Mouse (Mus musculus) c-Kit-positive CD71-negative TER-119-negative erythroid progenitor cells, embryonic 14.5 days (primary cell): ENCODE results near the gene Phpt1.

ENCODE experiments used
- DNase-seq: peaks from one replicate; pipeline ENCODE4 v3.0.0-alpha.2; 2013; ENCODE audit warnings: low read depth

The Phpt1 gene

DNA sequence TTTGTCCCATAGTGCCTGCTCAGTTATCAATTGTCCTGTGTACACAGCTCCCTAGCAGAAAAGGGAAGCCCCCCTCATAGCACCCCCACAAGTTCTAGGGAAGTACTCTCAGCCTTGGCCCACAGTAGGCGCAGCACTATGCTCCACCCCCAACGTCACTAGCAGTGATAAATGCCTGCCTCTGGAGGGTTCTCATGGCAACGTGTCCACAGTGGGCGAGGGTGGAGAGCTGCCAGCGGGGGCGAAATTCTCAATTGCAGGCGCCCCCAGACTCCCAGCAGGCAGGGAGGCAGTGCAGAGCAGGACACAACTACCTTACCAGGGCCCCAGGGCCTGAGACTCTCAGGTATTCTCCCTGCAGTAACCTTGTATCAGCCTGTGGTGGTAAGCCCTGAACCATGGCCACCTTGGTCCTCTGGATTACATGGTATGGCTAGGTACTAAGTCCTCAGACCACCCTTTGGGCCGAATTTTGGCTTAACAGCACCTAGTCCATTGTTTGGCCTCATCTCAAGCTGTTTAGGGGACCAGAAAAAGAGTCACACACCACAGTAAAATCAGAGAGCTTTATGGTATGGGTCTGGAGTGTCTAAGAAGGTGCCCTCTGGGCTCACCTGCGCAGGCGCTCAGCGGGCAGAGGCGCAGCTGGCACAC is 7.6 kb upstream of the Phpt1 start:
- no peak for DNase-seq

DNA sequence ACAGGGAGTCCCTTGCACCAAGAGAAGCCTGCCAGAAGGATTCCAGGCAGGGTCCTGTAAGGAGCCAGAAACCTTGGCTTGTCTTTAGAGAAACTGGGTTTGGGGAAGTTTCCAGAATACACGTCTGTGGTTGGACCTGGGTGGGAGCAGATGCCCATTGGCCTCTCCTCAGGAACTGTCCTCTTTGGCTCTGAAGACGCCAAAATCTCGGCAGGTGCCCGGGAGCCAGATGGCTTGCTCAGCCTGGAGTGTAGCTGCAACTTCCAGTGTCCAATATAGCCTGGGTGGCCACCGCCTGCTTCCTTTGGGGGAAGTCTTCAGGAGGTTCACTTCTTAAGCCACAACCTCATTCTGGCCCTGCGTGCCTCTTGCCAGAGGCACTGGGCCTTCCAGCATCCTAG is 6.9 kb upstream of the Phpt1 start:
- no peak for DNase-seq

DNA sequence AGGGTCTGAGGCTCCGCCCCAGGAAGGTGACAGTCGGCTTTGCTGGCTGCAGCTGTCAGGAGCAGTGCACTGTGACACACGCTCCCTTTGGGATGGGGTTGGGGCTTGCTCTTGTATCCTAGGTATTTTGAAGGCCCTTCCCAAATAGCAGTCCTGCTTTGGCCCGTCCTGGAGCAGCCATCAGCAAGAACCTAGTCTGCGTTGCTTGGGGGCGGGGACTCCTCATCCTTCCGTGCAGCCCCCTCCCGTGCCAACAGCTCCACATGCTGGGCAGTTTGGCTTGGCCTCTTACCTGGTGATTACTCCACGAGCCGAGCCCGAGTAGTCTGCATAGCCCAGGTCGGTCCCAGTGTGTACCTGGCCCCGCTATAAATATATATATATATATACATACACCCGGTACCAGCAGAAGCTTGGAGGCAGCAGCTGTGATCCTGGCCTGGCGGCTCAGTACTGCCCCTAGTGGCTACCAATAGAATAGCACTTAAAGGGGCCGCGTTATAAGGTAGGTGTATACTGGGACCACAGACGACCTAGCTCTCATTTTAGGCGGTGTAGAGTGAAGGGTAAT is 6.4 kb upstream of the Phpt1 start, which contains the start of gene Ajm1:
Gene Ajm1, minus strand, starts transcription at position 464 of the 571 bp plus-strand sequence.
- DNase-seq, result no peak

DNA sequence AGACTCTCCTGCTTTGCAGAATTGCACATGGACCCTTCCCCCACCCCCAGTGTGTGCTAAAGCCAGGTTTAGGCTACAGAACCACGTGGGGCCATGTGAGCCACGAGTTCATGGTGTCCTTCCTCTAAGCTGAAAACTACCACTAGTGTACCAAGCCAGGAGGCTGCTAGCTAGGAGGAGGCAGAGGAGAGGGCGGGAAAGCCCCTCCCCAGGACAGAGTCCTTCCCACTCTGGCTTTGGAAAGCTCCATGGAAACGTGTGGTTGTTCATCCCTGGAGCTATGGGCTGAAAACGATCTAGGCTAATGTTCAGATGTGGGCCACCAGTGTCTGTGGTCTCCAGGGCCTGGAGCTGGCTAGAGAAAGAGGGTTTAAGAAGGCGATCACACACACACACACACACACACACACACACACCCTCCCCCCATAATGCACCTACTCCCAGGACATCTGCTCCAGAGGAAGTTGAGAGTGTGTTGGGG is 5.6 kb upstream of the Phpt1 start:
- no peak for DNase-seq

DNA sequence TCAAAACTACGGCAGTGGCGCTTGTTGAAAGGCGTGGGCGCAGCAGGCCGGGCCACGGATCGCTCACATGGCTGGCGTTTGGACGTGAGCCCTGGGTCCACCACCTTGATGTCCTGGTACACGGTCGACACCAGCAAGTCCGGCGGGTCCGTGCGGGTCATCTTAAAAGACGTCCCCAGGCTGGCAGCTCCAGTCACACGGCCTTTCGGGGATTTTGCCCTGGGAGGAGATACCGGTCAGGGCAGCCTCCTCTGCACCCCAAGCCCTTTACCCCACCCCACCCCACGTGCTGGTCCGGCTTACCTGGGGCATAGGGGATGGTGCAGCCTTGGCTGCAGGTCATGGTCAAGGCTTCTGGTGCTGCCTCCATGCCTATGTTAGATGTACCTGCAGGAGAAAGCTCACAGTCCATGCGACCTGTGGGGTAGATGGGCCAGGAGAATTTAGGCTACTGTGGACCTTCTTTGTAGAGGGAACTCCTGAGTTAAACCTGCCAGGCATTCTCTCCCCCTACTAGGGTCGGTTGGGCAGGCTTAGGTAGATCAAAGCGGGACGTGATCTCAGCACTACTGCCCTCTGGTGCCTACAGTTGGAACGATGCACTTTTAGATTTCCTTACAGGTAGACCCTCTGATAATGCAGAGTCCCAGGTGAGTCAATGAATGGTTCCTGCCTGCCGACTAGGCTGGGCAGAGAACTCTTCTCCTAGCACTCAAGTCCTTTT is 4.9 kb upstream of the Phpt1 start:
- DNase-seq, result no peak

DNA sequence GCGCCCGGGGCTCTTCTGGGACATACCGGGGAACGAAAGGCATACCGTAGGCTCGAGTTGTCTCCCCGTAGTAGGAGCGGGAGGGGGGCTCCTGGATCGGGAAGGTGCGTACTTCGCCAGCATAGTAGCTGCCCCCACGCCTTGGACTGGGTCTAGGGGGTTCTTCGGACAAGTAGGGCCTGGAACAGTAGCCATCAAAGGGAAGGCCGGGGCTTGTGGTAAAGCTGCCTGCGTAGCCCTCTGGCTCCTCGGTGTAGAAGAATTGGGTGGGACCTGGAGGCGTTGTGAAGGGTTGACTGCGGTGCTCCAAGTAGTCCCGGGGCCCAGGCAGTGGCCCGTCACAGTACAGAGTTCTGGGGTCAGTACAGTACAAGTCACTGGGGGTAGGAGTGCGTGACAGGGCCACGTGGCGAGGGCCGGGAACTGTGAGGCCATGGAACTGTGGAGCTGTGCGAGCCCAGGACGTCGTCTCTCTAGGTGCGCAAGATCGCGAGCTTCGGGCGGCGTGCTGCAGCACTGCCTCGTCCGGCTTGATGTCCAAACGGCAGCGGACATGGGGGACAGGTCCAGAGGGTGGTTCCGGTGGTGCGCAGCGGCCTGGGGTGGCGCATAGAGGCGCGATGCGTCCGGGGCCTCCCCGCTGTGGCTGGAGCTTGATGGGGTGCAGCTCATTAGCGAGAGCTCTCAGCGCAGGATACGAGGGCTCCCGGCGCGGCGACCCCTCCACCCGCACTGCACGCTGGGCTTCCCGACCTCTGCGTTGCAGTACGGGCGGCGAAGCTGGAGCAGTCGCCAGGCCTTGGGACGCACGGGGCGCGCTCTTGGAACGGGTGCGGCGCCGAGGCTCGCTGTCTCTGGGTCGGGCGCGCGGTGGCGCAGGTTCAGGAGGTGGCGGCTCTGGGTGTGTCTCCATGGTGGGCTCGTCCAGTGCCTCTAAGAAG is 4.0 kb upstream of the Phpt1 start:
- DNase-seq, result no peak

DNA sequence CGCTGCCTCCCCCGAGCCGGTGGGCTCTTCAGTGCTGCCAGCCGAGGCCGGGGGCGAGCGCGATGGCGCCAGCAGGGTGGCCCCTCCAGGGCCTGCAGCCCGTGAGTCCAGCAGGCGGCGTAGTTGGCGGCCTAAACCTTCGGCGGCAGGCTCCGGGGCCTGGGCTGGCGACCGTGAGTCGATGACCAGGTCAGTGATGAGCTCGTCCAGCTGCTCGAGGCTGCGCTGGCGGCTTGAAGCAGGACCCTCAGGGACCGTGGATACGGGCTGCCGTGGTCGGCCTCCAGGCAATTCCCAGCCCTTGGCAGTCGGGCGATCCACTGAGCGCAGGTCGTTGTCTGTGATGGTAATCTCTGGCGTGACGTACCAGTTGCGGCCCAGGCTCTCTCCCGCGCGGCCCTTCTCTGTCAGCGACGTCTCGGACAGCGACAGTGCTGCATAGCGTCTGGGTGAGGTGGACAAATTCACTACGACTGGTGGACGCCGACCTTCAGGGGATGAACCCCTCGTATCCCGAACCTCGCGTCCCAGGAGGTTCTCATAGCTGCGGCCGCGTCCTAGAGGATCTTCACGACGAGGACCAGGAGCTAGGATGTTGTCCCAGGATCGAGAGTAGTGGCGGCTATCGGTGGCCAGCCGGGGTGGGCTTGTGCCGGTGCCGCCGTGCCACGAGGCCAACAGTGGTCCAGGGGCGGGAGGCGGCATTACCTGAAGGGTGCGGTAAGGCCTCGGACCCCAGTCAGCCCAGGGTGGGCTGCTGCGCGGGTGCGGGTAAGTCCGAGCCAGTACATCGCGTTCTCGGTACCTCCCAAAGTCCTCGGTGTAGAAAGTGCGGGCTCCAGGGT is 3.1 kb upstream of the Phpt1 start:
- DNase-seq, result no peak

DNA sequence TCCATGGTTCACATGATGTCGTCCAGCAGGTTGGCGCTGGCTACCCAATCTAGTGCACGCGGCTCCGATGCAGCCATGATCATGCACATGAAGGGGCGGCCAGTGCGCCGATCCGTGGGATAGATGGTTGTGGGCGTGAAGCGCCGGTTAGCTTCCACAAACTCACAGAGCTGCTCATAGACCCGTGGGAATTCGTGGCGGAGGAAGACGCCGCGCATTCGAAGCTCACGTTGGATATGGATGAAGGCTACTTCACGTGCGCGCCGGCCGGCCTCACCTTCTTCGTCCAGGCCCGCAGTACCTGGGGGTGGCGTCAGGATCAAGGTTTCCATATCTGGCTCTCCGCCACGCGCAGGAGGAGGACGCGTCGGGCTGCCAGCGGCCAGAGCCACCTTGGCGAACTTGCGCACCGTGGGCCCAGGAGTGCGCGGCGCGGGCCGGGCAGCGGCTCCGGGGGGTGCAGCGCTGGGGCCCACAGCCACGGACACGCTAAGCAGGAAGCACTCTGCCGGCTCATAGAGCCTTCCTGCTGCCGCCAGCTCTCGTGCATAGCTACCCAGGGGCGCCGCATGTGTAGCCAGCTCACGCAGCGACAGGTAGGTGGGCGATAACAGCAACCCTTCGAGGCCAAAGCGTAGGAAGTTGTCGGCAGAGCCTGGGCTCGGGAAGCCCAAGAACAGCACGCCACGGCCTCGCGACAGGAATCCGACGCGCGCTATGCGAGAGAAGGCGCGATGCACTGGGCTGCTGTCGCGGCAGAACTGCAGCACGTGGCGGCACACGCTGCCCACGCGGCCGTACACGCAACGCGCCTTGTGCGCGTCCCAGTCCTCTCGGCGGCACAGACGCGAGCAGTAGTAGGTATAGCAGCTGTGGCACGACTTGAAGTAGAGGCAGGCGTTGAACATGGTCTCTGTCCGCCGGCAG is 2.2 kb upstream of the Phpt1 start:
- DNase-seq, result no peak

DNA sequence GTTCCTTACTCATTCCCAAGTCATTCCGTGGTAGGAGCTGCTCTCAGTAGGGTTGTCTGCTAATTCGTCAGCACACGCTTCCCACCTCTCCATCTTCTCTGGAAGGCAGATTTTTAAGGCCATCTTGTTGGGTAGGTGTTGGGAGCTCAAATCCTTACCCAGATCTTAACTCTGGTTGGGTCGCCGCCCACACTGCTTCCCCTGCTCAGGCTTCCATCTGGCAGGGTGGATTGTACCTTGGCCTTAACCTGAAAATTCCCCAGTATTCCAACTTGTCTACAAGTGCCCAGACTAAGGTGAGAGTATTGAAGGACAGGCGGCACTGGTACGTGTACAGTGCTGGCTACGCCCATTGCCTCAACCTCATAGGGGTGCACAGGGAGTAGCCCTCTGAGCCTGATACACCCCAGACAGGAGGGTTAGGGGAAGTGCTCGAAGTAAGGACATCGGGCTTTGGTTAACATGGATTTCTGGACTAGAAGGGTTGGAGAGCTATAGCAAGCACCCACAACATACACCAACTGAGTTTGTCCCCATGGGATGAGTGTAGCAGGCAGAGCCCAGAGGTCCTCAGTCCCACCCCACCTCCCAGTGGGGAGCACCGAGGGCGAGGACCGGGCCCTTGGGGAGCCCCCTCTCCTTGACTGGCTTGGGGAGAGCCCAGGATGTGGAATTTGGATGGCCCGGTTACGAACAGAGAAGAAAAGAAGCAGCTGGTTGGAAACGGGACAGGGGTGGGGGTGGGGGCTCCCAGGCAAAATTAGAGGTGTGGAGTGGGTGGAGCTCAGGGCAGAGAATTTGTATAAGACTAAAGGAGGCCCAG is 1.2 kb upstream of the Phpt1 start:
- no peak for DNase-seq

DNA sequence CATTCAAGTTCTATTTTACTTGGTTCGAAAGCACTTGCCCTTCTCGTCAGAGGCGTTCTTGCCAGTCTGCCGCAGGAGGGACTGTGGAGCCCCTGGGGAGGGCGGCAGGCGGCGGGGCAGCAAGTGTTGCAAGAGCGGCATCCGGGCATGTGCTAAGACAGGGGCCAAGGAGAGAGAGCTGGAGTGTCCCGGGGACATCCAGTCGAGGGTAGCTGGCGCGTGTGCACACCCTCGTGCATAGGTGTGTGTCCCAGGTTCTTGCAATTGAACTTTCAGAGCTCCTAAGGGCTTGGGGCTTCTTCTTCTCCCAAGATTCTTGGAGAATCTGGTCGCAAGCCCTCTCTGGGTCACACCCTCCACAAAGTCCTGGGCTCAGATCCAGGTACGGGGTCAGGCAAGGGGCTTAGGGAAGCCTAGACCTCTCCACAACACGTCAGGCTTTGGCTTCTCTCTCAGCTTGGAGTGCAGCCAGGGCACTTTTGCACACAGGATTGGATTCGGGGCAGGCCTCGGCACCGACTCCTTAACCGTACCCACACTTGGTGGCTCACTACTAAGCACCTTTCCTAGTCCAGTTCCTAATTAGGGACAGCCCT is 506 bp upstream of the Phpt1 start:
- no peak for DNase-seq

DNA sequence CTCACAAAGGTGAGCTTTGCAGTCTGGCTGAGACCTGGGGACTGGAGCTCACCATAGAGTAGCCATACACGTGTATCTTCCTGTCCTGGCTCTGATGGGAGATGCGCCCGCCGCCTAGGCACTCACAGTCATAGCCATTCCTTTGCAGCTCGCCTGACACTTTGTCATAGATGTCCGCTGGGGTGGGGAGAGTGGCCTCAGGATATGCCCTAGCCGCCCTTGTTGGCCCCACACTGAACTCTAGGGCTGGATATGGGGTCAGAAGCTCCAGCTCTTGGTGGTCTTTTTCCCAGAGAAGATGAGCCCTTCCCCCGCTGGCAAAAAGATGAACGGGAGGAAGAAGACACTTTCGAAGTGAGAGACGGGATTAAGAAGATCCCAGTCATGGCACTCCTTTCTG is 888 bp downstream of the Phpt1 start:
- no peak for DNase-seq

DNA sequence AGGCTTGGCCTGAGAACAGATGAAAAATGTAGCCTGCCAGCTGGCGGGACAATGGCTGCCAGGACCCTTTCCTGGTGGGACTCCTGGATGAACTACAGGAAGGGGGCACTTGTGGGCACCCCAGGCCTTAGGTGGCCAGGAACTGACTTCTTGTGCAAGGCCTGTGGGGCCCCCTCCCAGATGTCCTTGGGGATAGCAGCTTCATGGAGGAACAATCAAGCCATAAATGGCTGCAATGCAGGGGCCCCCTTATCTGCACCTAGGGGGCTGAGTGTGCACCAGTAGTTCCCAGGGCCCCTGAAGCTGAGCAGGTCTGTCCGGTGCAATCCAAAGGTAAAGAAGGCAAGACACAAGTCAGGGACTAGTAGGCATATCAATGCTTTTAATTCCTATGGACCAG is 2.0 kb downstream of the Phpt1 start:
- no peak for DNase-seq

DNA sequence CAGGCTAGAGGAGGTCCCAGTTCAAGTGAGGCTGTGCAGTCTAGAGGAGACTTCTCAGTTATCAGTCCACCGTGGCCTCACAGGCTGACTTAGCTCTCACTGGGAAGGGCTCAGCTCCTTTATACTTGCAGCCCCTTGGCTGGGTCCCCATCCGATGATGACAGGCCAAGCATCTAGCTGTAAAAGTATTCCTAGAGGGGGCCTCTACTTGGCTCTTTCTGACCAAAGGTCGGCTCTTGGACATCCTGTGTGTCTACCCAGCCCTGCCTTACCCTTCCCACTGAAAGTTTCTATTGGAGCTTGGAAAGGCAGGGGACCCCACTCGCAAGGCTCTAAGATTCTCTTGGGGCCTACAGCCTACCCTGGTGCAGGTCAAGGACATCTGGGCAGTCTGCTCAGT is 3.8 kb downstream of the Phpt1 start:
- DNase-seq, result no peak

DNA sequence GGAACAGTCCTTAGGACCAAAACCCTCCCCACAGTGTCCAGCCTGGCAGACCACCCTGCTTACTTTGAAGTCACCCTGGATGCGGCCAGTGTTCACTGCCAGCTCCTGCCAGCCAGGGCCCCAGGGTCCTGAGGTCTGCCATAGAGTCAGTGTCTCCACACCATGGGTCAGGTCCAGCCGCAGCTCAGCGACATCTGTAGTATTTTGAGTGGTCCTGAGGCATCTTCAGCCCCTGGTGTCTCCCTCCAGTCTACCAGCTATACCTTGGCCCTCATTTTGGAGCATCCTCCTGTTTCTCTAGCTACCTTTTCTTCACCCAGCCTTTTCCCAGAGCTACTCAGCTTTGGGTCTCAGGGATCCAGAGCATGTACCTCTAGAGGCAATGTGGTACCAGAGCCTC is 5.7 kb downstream of the Phpt1 start:
- no peak for DNase-seq

DNA sequence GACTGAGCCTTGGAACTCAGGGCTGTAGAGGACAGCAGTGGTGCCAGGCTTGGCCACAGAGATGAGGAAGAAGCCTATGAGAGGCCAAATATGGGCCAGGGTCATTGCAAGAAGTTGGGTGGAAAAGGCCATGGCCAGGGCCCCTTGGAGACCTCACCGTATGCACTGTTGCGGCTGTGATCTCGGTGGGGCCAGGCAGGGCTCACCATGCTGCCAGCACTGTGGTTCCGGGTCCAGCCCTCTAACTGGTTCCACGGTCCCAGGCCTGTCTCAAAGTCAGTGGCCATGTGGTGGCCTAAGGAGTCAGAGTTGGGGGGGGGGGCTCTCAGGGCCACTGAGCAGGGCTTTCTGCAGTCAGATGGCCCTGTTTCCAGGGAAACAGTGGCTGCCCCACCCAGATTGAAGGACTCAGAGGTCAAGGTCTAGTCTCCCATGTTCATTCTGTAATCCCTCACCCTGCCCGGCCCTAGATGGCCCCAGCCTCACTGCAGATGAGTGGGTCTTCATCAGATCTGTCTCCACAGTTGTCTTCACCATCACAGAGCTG is 6.5 kb downstream of the Phpt1 start:
- no peak for DNase-seq

DNA sequence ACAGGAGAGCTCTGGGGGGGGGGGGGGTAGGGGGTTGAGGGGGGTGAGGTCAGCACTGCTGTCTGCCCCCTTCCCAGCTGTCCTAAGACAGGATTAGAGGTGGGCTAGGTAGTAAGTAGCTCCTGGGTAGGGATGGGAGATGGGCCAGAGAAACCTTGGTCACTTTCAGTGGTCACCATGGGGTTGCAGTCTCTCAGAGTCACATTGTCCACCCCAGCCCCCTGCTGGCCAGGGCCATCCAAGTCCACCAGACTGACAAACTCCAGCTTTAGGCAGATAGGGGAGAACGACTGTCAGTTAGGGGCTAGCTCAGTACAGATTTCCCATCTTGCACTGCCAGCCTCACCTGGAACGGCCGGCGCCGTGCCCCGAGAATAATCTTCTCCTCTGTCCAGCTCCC is 8.5 kb downstream of the Phpt1 start:
- DNase-seq, result no peak

DNA sequence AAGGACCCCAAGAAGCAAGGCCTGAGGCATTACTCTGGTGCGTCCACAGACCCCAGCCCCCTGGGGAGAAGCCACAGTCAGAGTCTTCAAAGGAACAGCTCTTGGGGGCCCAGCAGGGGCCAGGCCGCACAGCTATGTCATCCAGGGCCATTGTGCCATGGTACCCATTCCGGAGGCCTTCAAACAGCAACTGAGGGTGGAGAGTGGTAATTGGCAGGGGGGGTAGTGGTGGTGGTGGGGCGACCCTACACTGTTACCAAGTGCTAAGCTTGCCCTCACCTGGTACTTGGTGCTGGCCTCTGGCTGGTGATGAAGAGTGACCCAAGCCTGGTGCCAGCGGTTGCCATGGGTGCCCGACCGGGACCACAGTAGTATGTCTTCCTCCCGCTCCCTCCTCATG is 9.3 kb downstream of the Phpt1 start:
- no peak for DNase-seq

DNA sequence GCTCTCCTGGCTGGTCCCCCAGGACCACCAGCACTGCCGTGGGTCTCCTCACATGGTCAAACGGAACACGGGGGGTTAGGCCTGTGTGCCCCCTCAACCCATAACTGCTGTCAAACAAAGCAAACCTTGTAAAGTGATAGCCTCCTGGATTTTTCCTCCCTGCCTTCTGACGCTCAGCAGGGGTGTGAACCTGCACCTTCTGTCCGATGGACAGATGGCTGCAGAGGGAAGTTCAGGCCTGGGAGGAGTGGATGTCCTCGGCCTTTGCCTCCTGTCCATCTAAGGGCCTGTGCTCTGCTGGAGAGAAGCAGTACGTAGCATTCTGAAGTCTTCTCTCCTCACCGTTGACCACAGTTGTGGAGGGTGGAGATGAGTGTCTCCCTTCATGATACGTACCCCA is 13.1 kb downstream of the Phpt1 start:
- DNase-seq, result no peak

DNA sequence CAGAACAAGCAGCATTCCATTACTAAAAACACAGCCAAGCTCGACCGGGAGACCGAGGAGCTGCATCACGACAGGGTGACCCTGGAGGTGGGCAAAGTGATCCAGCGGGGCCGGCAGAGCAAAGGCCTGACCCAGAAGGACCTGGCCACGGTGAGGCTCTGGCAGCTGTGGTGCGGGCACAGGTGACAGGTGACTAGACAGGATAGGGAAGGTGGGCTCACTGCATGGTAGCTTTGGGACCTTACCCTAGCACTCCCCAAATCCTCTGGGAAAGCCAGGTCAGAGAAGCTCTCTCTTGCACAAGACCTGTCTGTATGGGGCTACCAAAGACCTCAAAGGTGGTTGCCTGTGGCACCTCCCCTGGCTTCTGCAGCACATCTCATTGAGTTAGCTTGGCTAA is 14.5 kb downstream of the Phpt1 start:
- no peak for DNase-seq
